Mouse (Mus musculus) splenic B cell, adult 2 months (primary cell): ENCODE data around the gene Unc93b1.

Experiments
- DNase-seq: peaks from one replicate; pipeline ENCODE4 v3.0.0-alpha.2; 2011; ENCODE audit warnings: low read depth, low spot score
- H3K27me3 ChIP-seq: 2 replicates; pipeline ENCODE4 v1.6.1; 2012; ENCODE audit warnings: mild to moderate bottlenecking, low read length, moderate library complexity, mixed read lengths; ENCODE audit not compliant: control insufficient read depth, poor library complexity, insufficient read depth, severe bottlenecking
- H3K36me3 ChIP-seq: 2 replicates; pipeline ENCODE4 v1.6.1; 2012; ENCODE audit warnings: mild to moderate bottlenecking, low read length, moderate library complexity, mixed read lengths; ENCODE audit not compliant: control insufficient read depth, poor library complexity, insufficient read depth, severe bottlenecking

Unc93b1 gene

GRCm38 (mm10) chr19:3996106-3996505 lies 61.1 kb downstream of the Unc93b1 start:
- DNase-seq = no peak
- H3K27me3 ChIP-seq = no peaks in the 10 kb centered on the region
- no peaks in the 10 kb centered on the region for H3K36me3 ChIP-seq

GRCm38 (mm10) chr19:3996747-3997146 lies 61.8 kb downstream of the Unc93b1 start:
- Histone ChIP-seq H3K27me3 (no peaks in the 10 kb centered on the region), H3K36me3 (no peaks in the 10 kb centered on the region)
- no peak for DNase-seq

- Histone ChIP-seq H3K36me3 (no peaks in the 10 kb centered on the region), H3K27me3 (no peaks in the 10 kb centered on the region)
- DNase-seq = no peak
Measured at GRCm38 (mm10) chr19:3997231-3997630, 62.2 kb downstream of the Unc93b1 start.

GRCm38 (mm10) chr19:3998335-3998734 lies 63.3 kb downstream of the Unc93b1 start:
- Histone ChIP-seq H3K36me3 (no peaks in the 10 kb centered on the region), H3K27me3 (no peaks in the 10 kb centered on the region)
- DNase-seq = no peak
